Mouse (Mus musculus) layer of hippocampus, postnatal 25 days (tissue): ENCODE data around the gene Pgc. TPM values are rescaled to one million over a fixed set of nuclear protein-coding genes. Genes with fewer than 3 reads are reported as not detected.

Source experiments
- DNase-seq, 2 experiments: peaks; one replicate each; pipeline ENCODE4 v3.0.0; 2022; ENCODE audit warnings: mixed read lengths in 2 of 2, low spot score in 1 of 2; ENCODE audit errors: extremely low spot score in 1 of 2
- total RNA-seq, 2 experiments: library from RNA; stranded (reverse); gene quantifications; 2 replicates each; pipeline ENCODE4 v1.2.3; 2021

Gene Pgc
- total RNA-seq, 2 experiments from 2014 or later: not detected

GRCm38 (mm10) chr17:47744746-47745368, 18.2 kb downstream of the Pgc start:
- no peak for DNase-seq

GRCm38 (mm10) chr17:47748791-47749553, 22.3 kb downstream of the Pgc start:
- no peak for DNase-seq

GRCm38 (mm10) chr17:47749626-47750025, 23.0 kb downstream of the Pgc start:
- DNase-seq: no peak

- DNase-seq: no peak
Observed at GRCm38 (mm10) chr17:47750101-47750500, 23.5 kb downstream of the Pgc start.

GRCm38 (mm10) chr17:47751811-47752210, 25.2 kb downstream of the Pgc start:
- DNase-seq: no peak

GRCm38 (mm10) chr17:47753130-47753775, 26.6 kb downstream of the Pgc start:
- DNase-seq: no peak

GRCm38 (mm10) chr17:47754246-47754645, 27.6 kb downstream of the Pgc start:
- no peak for DNase-seq

GRCm38 (mm10) chr17:47756366-47756765, 29.7 kb downstream of the Pgc start:
- no peak for DNase-seq

GRCm38 (mm10) chr17:47757056-47757610, 30.5 kb downstream of the Pgc start:
- DNase-seq: no peak

- no peak for DNase-seq
Observed at GRCm38 (mm10) chr17:47759702-47760410, 33.2 kb downstream of the Pgc start.

- no peak for DNase-seq
Observed at GRCm38 (mm10) chr17:47762028-47762427, 35.4 kb downstream of the Pgc start.

- DNase-seq: peak; percentile 45 to 64
Observed at GRCm38 (mm10) chr17:47762518-47763340, 36.1 kb downstream of the Pgc start.

- no peak for DNase-seq
Observed at GRCm38 (mm10) chr17:47765986-47766385, 39.3 kb downstream of the Pgc start.

GRCm38 (mm10) chr17:47766407-47767043, 39.9 kb downstream of the Pgc start:
- DNase-seq: no peak

GRCm38 (mm10) chr17:47767081-47767455, 40.4 kb downstream of the Pgc start:
- no peak for DNase-seq

- DNase-seq: no peak
Observed at GRCm38 (mm10) chr17:47767456-47768141, 41.0 kb downstream of the Pgc start.

- no peak for DNase-seq
Observed at GRCm38 (mm10) chr17:47768707-47769276, 42.1 kb downstream of the Pgc start.
